Mouse (Mus musculus) myocyte (in vitro differentiated cells): ENCODE data around the gene Ehmt2. TPM values are rescaled to one million over a fixed set of nuclear protein-coding genes. Genes with fewer than 3 reads are reported as not detected.

Experiments
- H3K27me3 ChIP-seq: one replicate; pipeline ENCODE4 v1.6.1; 2011; ENCODE audit not compliant: control insufficient read depth, insufficient read depth, insufficient read length
- H3K36me3 ChIP-seq: one replicate; pipeline ENCODE4 v1.6.1; 2011; ENCODE audit not compliant: control insufficient read depth, insufficient read depth
- H3K4me2 ChIP-seq: one replicate; pipeline ENCODE4 v1.6.1; 2011; ENCODE audit warnings: low read depth, control low read depth
- H3K4me3 ChIP-seq: one replicate; pipeline ENCODE4 v1.5.1; 2011; ENCODE audit warnings: mild to moderate bottlenecking, control low read depth, moderate library complexity
- H3K79me2 ChIP-seq: one replicate; pipeline ENCODE4 v1.6.1; 2011; ENCODE audit not compliant: control insufficient read depth, insufficient read depth
- H3ac ChIP-seq: one replicate; pipeline ENCODE4 v1.6.1; 2011; ENCODE audit not compliant: control insufficient read depth, insufficient read length
- CEBPB ChIP-seq: IDR thresholded peaks from 2 replicates; pipeline ENCODE4 v1.6.1; 2011; ENCODE audit warnings: mild to moderate bottlenecking, moderate library complexity; ENCODE audit not compliant: poor library complexity, insufficient read depth, severe bottlenecking
- E2F4 ChIP-seq: IDR thresholded peaks from one replicate; pipeline ENCODE4 v1.6.1; 2011; ENCODE audit warnings: mild to moderate bottlenecking, control low read depth, moderate library complexity; ENCODE audit not compliant: insufficient read depth
- MAX ChIP-seq: IDR thresholded peaks from one replicate; pipeline ENCODE4 v1.6.1; 2011; ENCODE audit warnings: low read depth, mild to moderate bottlenecking, control low read depth
- MYOD1 ChIP-seq, 3 experiments: IDR thresholded peaks; one replicate each; pipeline ENCODE4 v1.6.1; 2011; ENCODE audit warnings: control low read depth in 2 of 3, low read depth in 2 of 3, mild to moderate bottlenecking in 2 of 3, moderate library complexity in 1 of 3; ENCODE audit not compliant: insufficient read length in 2 of 3, control insufficient read depth in 1 of 3
- MYOG ChIP-seq, 3 experiments: IDR thresholded peaks; one replicate each; pipeline ENCODE4 v1.6.1; 2011; ENCODE audit warnings: control low read depth in 2 of 3, low read depth in 2 of 3, mild to moderate bottlenecking in 2 of 3; ENCODE audit not compliant: insufficient read length in 2 of 3, control insufficient read depth in 1 of 3, insufficient read depth in 1 of 3
- POLR2A ChIP-seq: IDR thresholded peaks from one replicate; pipeline ENCODE4 v1.6.1; 2011; ENCODE audit warnings: low read depth, mild to moderate bottlenecking, control low read depth, moderate library complexity; ENCODE audit not compliant: insufficient read length
- POLR2AphosphoS2 ChIP-seq: IDR thresholded peaks from one replicate; pipeline ENCODE4 v1.6.1; 2011; ENCODE audit warnings: low read depth, control low read depth; ENCODE audit not compliant: insufficient read length
- REST ChIP-seq: IDR thresholded peaks from one replicate; pipeline ENCODE4 v1.6.1; 2011; ENCODE audit warnings: mild to moderate bottlenecking, control low read depth, moderate library complexity; ENCODE audit not compliant: insufficient read depth, insufficient read length
- SRF ChIP-seq: IDR thresholded peaks from one replicate; pipeline ENCODE4 v1.6.1; 2011; ENCODE audit warnings: low read depth; ENCODE audit not compliant: control insufficient read depth, insufficient read length
- TCF12 ChIP-seq: IDR thresholded peaks from one replicate; pipeline ENCODE4 v1.6.1; 2011; ENCODE audit warnings: mild to moderate bottlenecking, control low read depth; ENCODE audit not compliant: poor library complexity, insufficient read depth, severe bottlenecking
- TCF3 ChIP-seq: IDR thresholded peaks from one replicate; pipeline ENCODE4 v1.6.1; 2011; ENCODE audit warnings: low read depth, control low read depth; ENCODE audit not compliant: insufficient read length
- USF1 ChIP-seq: IDR thresholded peaks from one replicate; pipeline ENCODE4 v1.6.1; 2011; ENCODE audit warnings: low read depth, mild to moderate bottlenecking, control low read depth, moderate library complexity
- polyA plus RNA-seq: library from polyadenylated mRNA; unstranded; fragments of >200 nt; fragmentation: generic; extraction: Trizol; gene quantifications from one replicate; pipeline ENCODE4 v1.2.1, GENCODE M21; 2012; ENCODE audit warnings: missing spikeins

Ehmt2 gene
- polyA plus RNA-seq, 1 experiment = 94.5 TPM

- peak; percentile 59 for TF ChIP-seq USF1
- TF ChIP-seq REST = no peak
- no peak for TF ChIP-seq POLR2AphosphoS2
- no peak for TF ChIP-seq CEBPB
- no peak for TF ChIP-seq TCF12
- no peak for TF ChIP-seq E2F4
- no peak for TF ChIP-seq MAX
- no peak for TF ChIP-seq MYOG (IDR thresholded peaks at IDR 0.05; ENCODE audit: control insufficient read depth in 1 of 3, insufficient read depth in 1 of 3, insufficient read length in 2 of 3, low read depth in 2 of 3)
- Histone ChIP-seq H3K79me2 (peaks cover 18% of the 10 kb centered on the region), H3K4me2 (peak overlapping the region; percentile 85), H3K27me3 (no peaks in the 10 kb centered on the region), H3ac (peak overlapping the region; percentile 48), H3K4me3 (peak overlapping the region; percentile 99), H3K36me3 (peaks cover 14% of the 10 kb centered on the region)
Observed at GRCm38 (mm10) chr17:34951636-34952377, 53.5 kb downstream of the Ehmt2 start.

DNA sequence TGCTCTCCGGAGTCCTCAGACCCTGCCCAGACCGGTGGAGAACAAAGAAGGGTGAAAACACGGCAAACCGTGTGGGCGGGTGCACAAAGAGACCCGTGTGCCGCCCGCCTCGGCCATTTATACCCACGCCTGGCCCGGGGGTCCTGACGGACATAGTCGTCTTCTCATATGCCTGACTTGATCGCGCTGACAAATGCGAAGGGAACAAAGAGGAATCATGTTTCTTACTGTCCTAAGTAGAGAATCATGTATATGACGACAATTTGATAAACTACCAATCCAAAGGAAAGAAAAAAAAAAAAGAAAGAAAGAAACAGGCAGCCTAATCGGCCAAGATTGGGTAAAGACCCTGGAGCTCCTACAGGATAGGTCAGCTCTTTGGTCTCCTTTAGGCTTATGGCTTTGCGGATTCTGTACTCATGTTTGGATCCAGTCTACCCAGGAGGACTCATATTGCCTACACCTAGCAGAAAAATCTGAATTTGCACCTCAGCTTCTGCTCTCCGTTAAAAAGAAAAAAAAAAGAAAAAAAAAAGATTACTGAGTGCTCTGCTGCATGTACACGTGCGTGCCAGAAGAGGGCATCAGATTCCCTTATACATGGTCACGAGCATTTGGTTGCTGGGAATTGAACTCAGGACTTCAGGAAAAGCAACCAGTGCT lies 54.2 kb downstream of the Ehmt2 start:
- Histone ChIP-seq H3K4me2 (peak overlapping the region; percentile 58), H3K27me3 (no peaks in the 10 kb centered on the region), H3K36me3 (peaks cover 14% of the 10 kb centered on the region), H3K79me2 (peaks cover 18% of the 10 kb centered on the region), H3ac (peak overlapping the region; percentile 48), H3K4me3 (peak overlapping the region; percentile 99)
- TF ChIP-seq MYOD1 (IDR thresholded peaks at IDR 0.05; ENCODE audit: control insufficient read depth in 1 of 3, insufficient read length in 2 of 3, low read depth in 2 of 3) (no peak), E2F4 (peak; percentile 22), POLR2A (peak; percentile 98), MAX (peak; percentile 99), POLR2AphosphoS2 (peak; percentile 97)

DNA sequence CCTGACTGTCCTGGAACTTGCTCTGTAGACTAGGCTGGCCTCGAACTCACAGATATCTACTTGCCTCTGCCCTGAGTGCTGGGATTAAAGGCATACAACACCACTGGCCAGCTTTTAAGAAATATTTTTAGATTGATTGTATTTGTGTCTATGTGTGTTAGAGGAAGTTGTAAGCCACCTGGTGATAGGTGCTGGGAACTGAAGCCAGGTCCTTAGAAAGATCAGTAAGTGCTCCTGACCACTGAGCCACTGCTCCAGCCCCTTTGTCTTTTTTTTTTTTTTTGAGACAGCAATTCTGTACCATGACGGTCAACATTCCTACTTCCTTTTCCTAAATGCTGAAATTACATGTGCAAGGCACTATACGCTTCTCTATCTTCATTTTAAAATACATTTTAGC lies 55.0 kb downstream of the Ehmt2 start:
- Histone ChIP-seq H3K4me3 (peak overlapping the region; percentile 99), H3K27me3 (no peaks in the 10 kb centered on the region), H3ac (no peak overlapping the region), H3K79me2 (peaks cover 18% of the 10 kb centered on the region), H3K36me3 (peaks cover 14% of the 10 kb centered on the region), H3K4me2 (peak overlapping the region; percentile 58)
- no peak for TF ChIP-seq MYOD1 (IDR thresholded peaks at IDR 0.05; ENCODE audit: control insufficient read depth in 1 of 3, insufficient read length in 2 of 3, low read depth in 2 of 3)
- no peak for TF ChIP-seq SRF
- no peak for TF ChIP-seq TCF3
- no peak for TF ChIP-seq TCF12
- TF ChIP-seq USF1 = no peak
- TF ChIP-seq MAX = no peak
- no peak for TF ChIP-seq POLR2A

DNA sequence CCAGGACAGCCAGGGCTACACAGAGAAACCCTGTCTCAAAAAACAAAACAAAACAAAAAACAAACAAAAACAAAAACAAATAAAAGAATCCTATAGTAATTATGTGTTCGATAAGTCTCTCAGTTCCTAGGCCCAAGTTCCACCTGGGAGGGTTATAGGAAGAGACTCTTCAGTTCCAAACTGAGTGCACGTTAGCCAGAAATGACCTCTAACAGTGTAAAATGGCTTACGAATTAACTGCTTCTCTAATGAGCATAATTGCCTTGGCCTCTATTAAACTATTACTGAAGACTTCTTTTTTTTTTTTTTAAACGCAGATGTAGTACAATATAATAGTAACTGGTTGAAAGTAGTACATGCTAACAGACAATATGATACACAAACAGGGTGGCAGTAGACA lies 55.6 kb downstream of the Ehmt2 start:
- H3K36me3 ChIP-seq = peaks cover 14% of the 10 kb centered on the region
- peaks cover 18% of the 10 kb centered on the region for H3K79me2 ChIP-seq
- H3K27me3 ChIP-seq = no peaks in the 10 kb centered on the region
- H3ac ChIP-seq = no peak overlapping the region
- no peak overlapping the region for H3K4me3 ChIP-seq
- TF ChIP-seq MAX = no peak
- no peak for TF ChIP-seq TCF3
- TF ChIP-seq CEBPB = no peak
- no peak for TF ChIP-seq POLR2AphosphoS2
- no peak for TF ChIP-seq REST
- TF ChIP-seq POLR2A = no peak
- no peak for TF ChIP-seq TCF12
- TF ChIP-seq E2F4 = no peak
- TF ChIP-seq USF1 = no peak
- TF ChIP-seq MYOD1 (IDR thresholded peaks at IDR 0.05; ENCODE audit: control insufficient read depth in 1 of 3, insufficient read length in 2 of 3, low read depth in 2 of 3) = no peak
- TF ChIP-seq MYOG (IDR thresholded peaks at IDR 0.05; ENCODE audit: control insufficient read depth in 1 of 3, insufficient read depth in 1 of 3, insufficient read length in 2 of 3, low read depth in 2 of 3) = no peak
- TF ChIP-seq SRF = no peak
- no peak overlapping the region for H3K4me2 ChIP-seq

- Histone ChIP-seq H3K4me3 (no peak overlapping the region), H3K27me3 (no peaks in the 10 kb centered on the region), H3K4me2 (no peak overlapping the region), H3K36me3 (peaks cover 12% of the 10 kb centered on the region), H3K79me2 (peaks cover 18% of the 10 kb centered on the region), H3ac (no peak overlapping the region)
- no peak for TF ChIP-seq CEBPB
Observed at GRCm38 (mm10) chr17:34954831-34955230, 56.6 kb downstream of the Ehmt2 start.
